Mouse (Mus musculus) forebrain, embryonic 11.5 days (tissue): ENCODE measurements around the gene Cubn. TPM values are rescaled to one million over a fixed set of nuclear protein-coding genes. Genes with fewer than 3 reads are reported as not detected.

Source experiments
- ATAC-seq: fragments of 200-750 bp; cut with Nextera tagmentation; replicated peaks from 2 replicates; pipeline ENCODE4 v1.8.0; 2017; ENCODE audit warnings: moderate TSS enrichment; ENCODE audit not compliant: low FRiP score
- DNase-seq: peaks from one replicate; pipeline ENCODE4 v3.0.0-alpha.2; 2017; ENCODE audit warnings: low spot score
- H3K27ac ChIP-seq: fragments of 300-500 bp; sonication (generic); 2 replicates; pipeline ENCODE4 v1.5.1; 2014; ENCODE audit warnings: low read depth, low read length
- H3K27me3 ChIP-seq: fragments of 300-500 bp; sonication (generic); 2 replicates; pipeline ENCODE4 v1.6.1; 2014; ENCODE audit warnings: mild to moderate bottlenecking, low read length, mixed read lengths; ENCODE audit not compliant: control insufficient read depth, insufficient read depth
- H3K36me3 ChIP-seq: fragments of 300-500 bp; sonication (generic); 2 replicates; pipeline ENCODE4 v1.6.1; 2014; ENCODE audit warnings: mild to moderate bottlenecking, low read length, moderate library complexity, mixed read lengths; ENCODE audit not compliant: control insufficient read depth, insufficient read depth
- H3K4me1 ChIP-seq: fragments of 300-500 bp; sonication (generic); replicated peaks from 2 replicates; pipeline ENCODE4 v1.6.1; 2014; ENCODE audit warnings: low read length, mixed read lengths; ENCODE audit not compliant: control insufficient read depth, insufficient read depth
- H3K4me2 ChIP-seq: fragments of 300-500 bp; sonication (generic); 2 replicates; pipeline ENCODE4 v1.6.1; 2014; ENCODE audit warnings: low read depth, mild to moderate bottlenecking, low read length, moderate library complexity, mixed read lengths; ENCODE audit not compliant: severe bottlenecking
- H3K4me3 ChIP-seq: fragments of 300-500 bp; sonication (generic); 2 replicates; pipeline ENCODE4 v1.5.1; 2014; ENCODE audit warnings: low read depth, low read length
- H3K9ac ChIP-seq: fragments of 300-500 bp; sonication (generic); 2 replicates; pipeline ENCODE4 v1.6.1; 2014; ENCODE audit warnings: low read length
- H3K9me3 ChIP-seq: fragments of 300-500 bp; sonication (generic); 2 replicates; pipeline ENCODE4 v1.6.1; 2016; ENCODE audit warnings: low read length, mixed read lengths; ENCODE audit not compliant: control insufficient read depth
- WGBS: fragments of 180-500 bp; shearing (Covaris S2); extraction: QIAGEN DNeasy Blood & Tissue Kit; methylation state at CpG from one replicate; pipeline ENCODE4 v1.1.7; 2014; 5-methylcytosine and 5-hydroxymethylcytosine counted together
- polyA plus RNA-seq: library from polyadenylated mRNA; unstranded; fragments of >200 nt; fragmentation: Nextera tagmentation; extraction: Ambion mirVana; gene quantifications from 2 replicates; pipeline ENCODE4 v1.2.1, GENCODE M21; 2014

The Cubn gene
- polyA plus RNA-seq, 1 experiment from 2014 or later, result 0.32 TPM

DNA sequence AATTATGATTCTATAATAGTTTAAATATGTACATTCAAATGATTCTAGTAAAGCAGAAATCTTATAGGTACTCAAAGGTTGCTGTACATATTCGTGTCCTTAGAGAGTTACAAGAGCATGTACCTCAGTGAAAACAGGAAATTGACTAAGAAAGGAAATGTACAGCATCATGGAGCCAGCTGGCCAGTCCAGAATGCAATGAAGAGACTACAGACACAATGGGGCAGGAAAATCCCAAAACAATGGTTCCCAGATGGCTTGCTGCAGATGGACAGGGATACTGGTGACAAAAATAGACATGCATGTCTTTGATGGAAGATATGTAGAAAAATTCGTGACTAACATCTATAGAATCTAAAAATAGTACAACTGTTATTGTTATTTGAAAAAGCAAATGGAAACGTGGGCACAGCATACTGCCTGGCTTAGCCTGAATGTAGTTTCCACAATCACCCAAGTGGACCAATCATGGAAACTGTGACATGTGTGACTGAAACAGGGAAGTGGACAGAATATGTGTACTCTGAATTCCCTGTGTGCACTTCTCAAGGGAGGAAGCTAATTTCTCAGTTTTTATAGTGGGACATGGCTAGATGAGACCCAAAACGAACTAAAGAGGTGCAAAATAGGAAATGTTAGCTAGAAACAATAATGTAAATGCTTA, 161.7 kb downstream of the Cubn start:
- DNase-seq (no peak), ATAC-seq (no peak)
- Histone ChIP-seq H3K4me2 (no peak overlapping the region), H3K36me3 (no peaks in the 10 kb centered on the region), H3K27ac (no peak overlapping the region), H3K4me1 (no peaks in the 10 kb centered on the region), H3K9me3 (no peaks in the 10 kb centered on the region), H3K9ac (no peak overlapping the region), H3K4me3 (no peak overlapping the region), H3K27me3 (no peaks in the 10 kb centered on the region)
- 72% methylated on average over 4 of the region's 4 CpGs for WGBS

DNA sequence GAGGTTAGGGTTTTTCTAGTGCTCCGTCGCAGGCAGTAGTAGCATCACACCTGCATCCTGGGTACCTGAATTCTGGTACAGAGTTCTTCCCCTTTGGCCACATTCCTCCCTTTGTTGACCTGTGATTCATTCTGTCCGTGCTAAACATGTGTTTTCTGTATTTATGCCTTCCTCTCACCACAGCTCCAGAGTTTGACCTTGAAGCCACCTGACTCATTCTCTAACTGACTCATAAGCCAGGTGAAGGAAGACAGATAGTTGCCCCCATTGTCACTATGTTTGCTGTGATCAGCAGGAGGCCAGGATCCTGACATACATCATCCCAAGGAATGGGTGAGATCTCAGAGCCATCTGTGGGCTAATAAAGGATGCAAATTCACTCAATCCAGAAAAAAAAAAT, 188.2 kb downstream of the Cubn start:
- 75% methylated on average over 3 of the region's 3 CpGs for whole genome bisulfite sequencing
- H3K27ac ChIP-seq, result no peak overlapping the region
- ATAC-seq, result no peak
- H3K4me2 ChIP-seq, result no peak overlapping the region
- H3K36me3 ChIP-seq, result no peaks in the 10 kb centered on the region
- no peaks in the 10 kb centered on the region for H3K4me1 ChIP-seq
- no peak overlapping the region for H3K9ac ChIP-seq
- H3K9me3 ChIP-seq, result no peaks in the 10 kb centered on the region
- H3K27me3 ChIP-seq, result no peaks in the 10 kb centered on the region
- no peak for DNase-seq
- H3K4me3 ChIP-seq, result no peak overlapping the region

DNA sequence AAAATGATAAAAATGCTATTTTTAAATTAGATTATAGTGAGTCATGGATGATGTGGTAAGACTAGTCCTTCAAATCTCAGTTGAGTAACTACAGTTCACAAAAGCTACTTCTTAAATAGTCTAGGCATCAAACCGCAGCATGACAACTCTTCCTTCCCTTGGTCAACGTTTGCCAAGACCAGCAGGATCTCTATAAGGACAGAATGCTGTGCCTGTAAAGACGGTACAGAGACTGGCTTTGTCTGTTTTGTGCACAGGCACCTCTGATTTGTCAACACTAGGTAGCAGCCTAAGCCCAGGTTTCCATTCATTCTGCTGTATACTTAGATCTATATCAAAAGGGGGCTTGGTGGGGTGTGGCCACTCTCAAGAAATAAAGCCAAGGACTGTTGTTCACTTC, 192.6 kb downstream of the Cubn start:
- DNase-seq (no peak), ATAC-seq (peak; percentile 91)
- 40% methylated on average over 3 of the region's 3 CpGs for WGBS
- Histone ChIP-seq H3K4me1 (no peaks in the 10 kb centered on the region), H3K4me2 (no peak overlapping the region), H3K36me3 (no peaks in the 10 kb centered on the region), H3K9ac (no peak overlapping the region), H3K4me3 (no peak overlapping the region), H3K27me3 (no peaks in the 10 kb centered on the region), H3K9me3 (no peaks in the 10 kb centered on the region), H3K27ac (no peak overlapping the region)

DNA sequence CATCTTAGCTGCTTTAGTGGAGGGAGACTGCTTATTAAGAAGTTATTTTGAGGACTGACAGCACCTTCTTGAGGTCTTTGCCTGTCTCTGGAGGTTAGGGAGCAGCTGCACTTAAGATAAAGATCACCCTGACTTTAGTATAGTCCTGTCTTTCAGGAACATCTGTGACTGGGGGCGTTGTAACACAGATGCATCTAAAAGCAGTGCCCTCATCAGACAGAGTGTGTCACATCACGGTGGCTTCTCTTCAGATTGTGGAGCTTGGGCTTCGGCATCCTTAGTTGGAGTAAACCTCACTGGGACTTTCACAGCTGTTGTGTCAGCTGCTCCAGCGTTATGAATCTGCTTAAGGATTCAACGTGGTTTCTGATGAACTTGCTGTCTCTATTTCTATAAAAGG, 193.9 kb downstream of the Cubn start:
- no peaks in the 10 kb centered on the region for H3K27me3 ChIP-seq
- no peaks in the 10 kb centered on the region for H3K36me3 ChIP-seq
- no peaks in the 10 kb centered on the region for H3K9me3 ChIP-seq
- H3K4me2 ChIP-seq, result no peak overlapping the region
- no peak for ATAC-seq
- no peaks in the 10 kb centered on the region for H3K4me1 ChIP-seq
- H3K4me3 ChIP-seq, result no peak overlapping the region
- no peak for DNase-seq
- no peak overlapping the region for H3K9ac ChIP-seq
- no peak overlapping the region for H3K27ac ChIP-seq
- WGBS, result 74% methylated on average over 5 of the region's 5 CpGs

DNA sequence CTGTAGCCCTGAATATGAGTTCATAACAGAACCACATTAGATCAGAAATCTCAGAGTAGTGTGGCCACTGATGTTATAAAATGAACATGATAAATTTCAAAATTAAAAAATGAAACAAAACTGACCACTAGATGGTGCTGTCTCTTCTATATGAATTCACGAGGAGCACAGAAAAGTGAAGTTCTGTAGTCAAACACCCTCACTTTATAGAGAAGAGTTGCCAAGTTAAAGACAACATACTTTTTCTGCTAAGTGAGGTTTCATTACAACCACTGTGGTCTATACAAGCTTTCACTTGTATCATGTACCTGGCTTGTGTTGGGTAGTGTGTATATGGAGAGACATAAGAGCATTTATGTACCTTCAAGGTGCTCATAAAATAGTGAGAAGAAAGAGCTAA, 201.0 kb downstream of the Cubn start:
- peak; percentile 69 for ATAC-seq
- H3K27me3 ChIP-seq, result no peaks in the 10 kb centered on the region
- H3K4me3 ChIP-seq, result no peak overlapping the region
- no peak overlapping the region for H3K9ac ChIP-seq
- WGBS, result 7% methylated on average over 1 of the region's 1 CpGs
- H3K27ac ChIP-seq, result no peak overlapping the region
- no peak for DNase-seq
- H3K9me3 ChIP-seq, result no peaks in the 10 kb centered on the region
- H3K4me2 ChIP-seq, result no peak overlapping the region
- no peaks in the 10 kb centered on the region for H3K36me3 ChIP-seq
- H3K4me1 ChIP-seq, result no peaks in the 10 kb centered on the region

DNA sequence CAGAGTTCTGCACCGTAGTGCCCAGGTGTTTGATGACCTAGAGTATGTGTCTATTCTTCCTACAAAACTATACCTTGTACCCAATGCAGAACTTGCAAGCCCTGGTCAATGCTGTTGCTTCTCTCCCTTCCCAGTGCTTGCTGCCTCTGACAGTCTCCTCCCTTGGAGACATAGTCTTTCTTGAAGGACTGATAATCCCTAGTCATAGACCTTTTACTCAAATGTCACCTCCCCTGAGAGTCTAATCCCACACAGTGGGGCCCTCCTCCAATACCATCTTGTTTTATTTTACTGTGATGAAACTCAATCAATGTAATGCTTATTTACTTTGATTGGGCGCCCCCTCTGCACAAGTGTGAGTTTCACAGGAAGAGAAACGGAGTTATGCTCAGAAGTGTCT, 201.5 kb downstream of the Cubn start:
- Histone ChIP-seq H3K4me1 (no peaks in the 10 kb centered on the region), H3K36me3 (no peaks in the 10 kb centered on the region), H3K27ac (no peak overlapping the region), H3K4me3 (no peak overlapping the region), H3K9ac (no peak overlapping the region), H3K27me3 (no peaks in the 10 kb centered on the region), H3K9me3 (no peaks in the 10 kb centered on the region), H3K4me2 (no peak overlapping the region)
- WGBS, result 85% methylated on average over 3 of the region's 3 CpGs
- DNase-seq (no peak), ATAC-seq (0 out of 2 replicates have a peak, but pooled peaks have one; percentile 23)

DNA sequence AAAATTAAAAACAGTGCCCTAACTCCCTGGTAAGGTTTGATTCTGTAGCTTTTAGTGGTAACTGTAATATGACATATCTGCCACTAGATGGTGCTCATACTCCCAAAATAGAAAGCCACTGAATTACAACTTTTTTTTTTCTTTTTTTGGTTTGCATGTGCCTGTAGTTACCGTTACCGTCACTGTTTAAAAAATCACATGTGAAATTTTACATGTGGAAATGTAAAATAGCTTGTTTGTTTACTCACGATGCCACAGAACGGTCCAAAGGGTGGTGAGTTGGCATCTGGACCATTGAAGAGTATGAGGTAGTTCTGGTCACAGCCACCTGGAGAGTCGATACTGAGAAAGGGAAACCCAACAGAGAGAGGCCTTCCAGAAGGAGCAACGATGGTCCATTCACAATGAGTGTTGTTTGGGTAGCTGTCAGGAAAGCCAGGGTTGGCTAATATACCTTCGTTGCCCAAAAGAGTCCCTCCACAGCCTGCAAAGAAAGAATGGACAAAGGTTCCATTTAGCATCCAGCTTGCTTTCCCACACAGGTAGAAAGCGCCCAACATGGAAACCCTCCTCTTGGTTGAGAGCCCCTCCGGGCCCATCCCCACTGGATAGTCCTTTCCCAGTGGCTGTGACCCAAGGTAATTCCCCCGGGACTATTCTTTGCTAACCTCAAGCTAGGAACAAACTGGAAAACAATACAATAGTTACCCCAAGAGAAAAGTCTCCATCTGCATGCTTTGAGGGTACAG, 213.3 kb downstream of the Cubn start:
- ATAC-seq (peak; percentile 57), DNase-seq (no peak)
- Histone ChIP-seq H3K4me2 (no peak overlapping the region), H3K27me3 (no peaks in the 10 kb centered on the region), H3K27ac (no peak overlapping the region), H3K36me3 (no peaks in the 10 kb centered on the region), H3K9me3 (no peaks in the 10 kb centered on the region), H3K9ac (no peak overlapping the region), H3K4me1 (no peaks in the 10 kb centered on the region), H3K4me3 (no peak overlapping the region)
- 60% methylated on average over 10 of the region's 10 CpGs for WGBS

DNA sequence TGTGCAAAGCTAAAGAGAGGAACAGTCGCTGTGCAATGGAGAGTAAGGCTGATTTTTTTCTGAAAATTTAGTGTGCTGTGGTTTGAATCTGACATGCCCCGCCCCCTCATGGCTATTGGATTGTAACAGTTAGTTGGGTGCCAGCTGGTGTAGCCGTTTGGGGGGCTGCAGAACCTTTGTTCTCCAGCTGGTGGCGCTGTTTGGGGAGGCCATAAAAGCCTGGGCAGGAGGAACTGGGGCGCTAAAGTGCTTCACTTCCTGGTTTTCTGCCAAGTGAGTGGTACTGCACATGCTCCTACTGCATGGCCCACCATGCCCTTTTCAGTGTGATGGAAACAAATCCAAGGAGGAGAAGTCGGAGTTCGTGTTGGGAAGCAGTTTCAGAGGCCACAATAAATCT, 215.7 kb downstream of the Cubn start:
- no peak overlapping the region for H3K27ac ChIP-seq
- DNase-seq (peak; percentile 64), ATAC-seq (no peak)
- WGBS, result 59% methylated on average over 7 of the region's 7 CpGs
- no peaks in the 10 kb centered on the region for H3K36me3 ChIP-seq
- no peak overlapping the region for H3K4me3 ChIP-seq
- no peaks in the 10 kb centered on the region for H3K9me3 ChIP-seq
- no peak overlapping the region for H3K9ac ChIP-seq
- no peaks in the 10 kb centered on the region; the same call in 1 of the 2 replicates for H3K4me1 ChIP-seq
- no peak overlapping the region for H3K4me2 ChIP-seq
- H3K27me3 ChIP-seq, result no peaks in the 10 kb centered on the region
